Mouse (Mus musculus) right cerebral cortex, postnatal 4 days (tissue): ENCODE measurements around the gene Gm4969.
"Not testable (repeated sequence)": the region's sequence is repeated elsewhere in the genome, so short reads cannot be mapped to it uniquely, and the experiment has no call there.

Experiments
- DNase-seq: peaks from one replicate; pipeline ENCODE4 v3.0.0-alpha.2; 2022

Gene Gm4969

DNA sequence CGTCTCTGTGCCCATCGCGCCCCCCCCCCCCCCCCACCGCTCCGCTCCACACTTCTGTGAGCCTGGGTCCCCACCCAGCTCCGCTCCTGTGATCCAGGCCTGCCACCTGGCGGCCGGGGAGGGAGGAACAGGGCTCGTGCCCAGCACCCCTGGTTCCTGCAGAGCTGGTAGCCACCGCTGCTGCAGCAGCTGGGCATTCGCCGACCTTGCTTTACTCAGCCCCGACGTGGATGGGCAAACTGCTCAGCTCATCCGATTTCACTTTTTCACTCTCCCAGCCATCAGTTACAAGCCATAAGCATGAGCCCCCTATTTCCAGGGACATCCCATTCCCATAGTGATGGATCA lies 25.0 kb downstream of the Gm4969 start:
- peak; percentile 70 for DNase-seq

DNA sequence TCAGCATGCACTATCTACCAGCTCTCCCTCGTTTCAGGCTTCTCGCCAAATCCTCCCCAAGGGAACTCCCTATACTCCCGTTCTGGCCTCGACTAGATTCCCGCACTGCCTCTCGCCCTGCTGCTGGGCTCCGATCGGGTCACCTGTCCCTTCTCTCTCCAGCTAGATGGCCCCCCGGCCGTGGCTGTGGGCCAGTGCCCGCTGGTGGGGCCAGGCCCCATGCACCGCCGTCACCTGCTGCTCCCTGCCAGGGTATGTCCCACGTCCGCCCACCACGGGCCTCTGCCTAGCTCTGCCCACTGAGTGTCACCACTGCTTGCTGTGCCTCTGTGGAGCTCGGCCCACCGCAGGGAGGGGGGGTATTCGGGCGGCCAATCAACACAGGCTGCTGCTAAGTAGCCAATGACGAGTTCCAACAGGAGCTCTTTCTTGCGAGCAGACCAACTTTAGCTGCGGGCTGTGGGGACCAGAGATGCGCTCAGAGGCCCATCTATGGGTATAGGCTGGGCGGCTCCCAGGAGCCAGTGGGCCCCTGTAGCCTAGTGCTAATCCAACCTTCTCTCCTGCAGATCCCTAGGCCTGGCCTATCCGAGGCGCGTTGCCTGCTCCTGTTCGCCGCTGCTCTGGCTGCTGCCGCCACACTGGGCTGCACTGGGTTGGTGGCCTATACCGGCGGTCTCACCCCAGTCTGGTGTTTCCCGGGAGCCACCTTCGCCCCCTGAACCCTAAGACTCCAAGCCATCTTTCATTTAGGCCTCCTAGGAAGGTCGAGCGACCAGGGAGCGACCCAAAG lies 25.6 kb downstream of the Gm4969 start:
- DNase-seq = peak; percentile 53

- DNase-seq = no peak
These were observed 26.3 kb downstream of the Gm4969 start for GRCm38 (mm10) chr7:19091913-19092312.

GRCm38 (mm10) chr7:19088813-19089212 lies 29.4 kb downstream of the Gm4969 start:
- peak; percentile 75 for DNase-seq

- no peak for DNase-seq
These were observed 31.4 kb downstream of the Gm4969 start for GRCm38 (mm10) chr7:19086760-19087159.

DNA sequence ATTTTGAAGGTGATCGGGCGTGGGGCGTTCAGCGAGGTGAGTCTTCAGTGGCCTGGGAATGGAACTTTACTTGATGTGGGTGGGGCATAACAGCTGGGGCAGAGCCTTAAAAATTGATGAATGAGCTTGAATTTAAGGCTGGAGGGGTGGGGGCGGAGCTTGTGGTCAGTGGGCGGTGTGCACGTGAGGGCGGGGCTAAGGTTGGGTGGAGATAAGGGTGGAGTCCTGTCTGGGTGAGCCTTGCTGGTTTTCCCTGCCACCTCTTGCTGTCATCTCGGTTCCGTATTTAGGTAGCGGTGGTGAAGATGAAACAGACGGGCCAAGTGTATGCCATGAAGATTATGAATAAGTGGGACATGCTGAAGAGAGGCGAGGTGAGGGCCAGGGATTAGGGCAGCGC lies 32.1 kb downstream of the Gm4969 start:
- DNase-seq = no peak

GRCm38 (mm10) chr7:19085495-19085894 lies 32.7 kb downstream of the Gm4969 start:
- DNase-seq = no peak

DNA sequence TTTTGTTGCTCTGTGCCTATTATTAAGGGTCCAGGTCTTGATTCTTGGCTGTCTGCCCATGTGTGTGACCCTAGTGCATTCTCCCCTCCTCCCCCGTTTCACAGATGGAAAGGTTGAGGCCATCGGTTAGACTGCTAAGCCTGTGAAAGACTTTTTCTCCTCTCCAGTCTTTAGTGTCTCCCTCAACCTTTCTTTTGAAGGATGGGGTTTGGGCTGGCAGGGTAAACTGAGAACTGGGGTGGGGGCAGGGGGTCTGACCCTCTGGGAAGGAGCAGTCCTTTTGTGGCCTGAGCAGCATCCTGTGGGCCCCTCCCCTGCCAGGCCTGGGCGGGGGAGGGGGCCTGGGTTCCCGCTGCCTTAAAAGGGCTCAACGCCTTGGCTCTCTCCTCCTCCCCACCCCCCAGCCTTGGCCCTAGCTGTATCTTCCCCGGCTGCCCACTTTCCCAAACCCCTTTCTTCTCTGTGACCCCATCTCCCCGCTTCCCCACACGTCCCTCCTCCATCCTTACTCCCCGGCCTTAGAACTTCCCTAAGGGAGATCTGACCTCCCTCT lies 33.2 kb downstream of the Gm4969 start:
- DNase-seq = no peak

GRCm38 (mm10) chr7:19084277-19084771 lies 33.8 kb downstream of the Gm4969 start:
- no peak for DNase-seq

DNA sequence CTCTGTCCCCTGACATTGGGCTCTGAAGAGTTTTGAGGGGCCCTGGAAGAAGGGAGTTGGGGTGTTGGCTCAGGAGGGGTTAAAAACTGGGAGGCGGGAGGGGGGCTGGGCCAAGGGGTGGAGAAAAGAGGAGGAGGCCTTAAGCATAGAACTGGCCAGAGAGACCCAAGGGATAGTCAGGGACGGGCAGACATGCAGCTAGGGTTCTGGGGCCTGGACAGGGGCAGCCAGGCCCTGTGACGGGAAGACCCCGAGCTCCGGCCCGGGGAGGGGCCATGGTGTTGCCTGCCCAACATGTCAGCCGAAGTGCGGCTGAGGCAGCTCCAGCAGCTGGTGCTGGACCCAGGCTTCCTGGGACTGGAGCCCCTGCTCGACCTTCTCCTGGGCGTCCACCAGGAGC lies 34.5 kb downstream of the Gm4969 start, which contains the start of gene Dmpk:
Dmpk (plus strand) TSS at position 149 of the 400 bp plus-strand sequence.
- DNase-seq = no peak

GRCm38 (mm10) chr7:19083096-19083495 lies 35.1 kb downstream of the Gm4969 start:
- DNase-seq = no peak

DNA sequence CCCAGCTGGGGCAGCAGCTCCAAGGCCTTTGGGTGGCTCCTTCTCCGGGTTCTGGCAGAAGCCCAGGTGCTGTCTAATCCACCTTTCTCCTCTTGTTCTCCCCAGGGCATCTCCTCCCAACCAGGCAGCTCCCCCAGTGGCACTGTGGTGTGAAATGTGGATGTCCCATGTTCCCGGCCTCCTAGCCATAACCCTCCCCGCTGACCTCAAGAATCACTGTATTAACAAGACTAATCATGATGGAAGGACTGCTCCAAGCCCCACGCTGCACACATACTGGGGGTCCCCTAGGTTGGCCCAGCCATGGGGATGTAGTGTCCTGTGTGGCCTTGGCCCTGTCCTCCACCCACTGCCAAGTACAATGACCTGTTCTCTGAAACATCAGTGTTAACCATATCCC lies 36.0 kb downstream of the Gm4969 start:
- DNase-seq = no peak

DNA sequence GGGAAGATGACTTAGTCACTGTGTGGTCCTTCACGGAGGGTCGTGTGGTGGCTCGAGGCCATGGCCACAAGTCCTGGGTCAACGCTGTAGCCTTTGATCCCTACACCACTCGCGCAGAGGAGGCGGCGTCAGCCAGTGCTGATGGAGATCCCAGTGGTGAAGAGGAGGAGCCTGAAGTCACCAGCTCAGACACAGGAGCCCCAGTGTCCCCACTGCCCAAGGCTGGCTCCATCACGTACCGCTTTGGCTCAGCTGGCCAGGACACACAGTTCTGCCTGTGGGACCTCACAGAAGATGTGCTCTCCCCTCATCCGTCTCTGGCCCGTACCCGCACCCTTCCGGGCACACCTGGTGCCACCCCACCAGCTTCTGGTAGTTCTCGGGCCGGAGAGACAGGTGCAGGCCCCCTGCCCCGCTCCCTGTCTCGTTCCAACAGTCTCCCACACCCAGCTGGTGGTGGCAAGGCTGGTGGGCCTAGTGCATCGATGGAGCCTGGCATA lies 37.7 kb downstream of the Gm4969 start:
- no peak for DNase-seq

DNA sequence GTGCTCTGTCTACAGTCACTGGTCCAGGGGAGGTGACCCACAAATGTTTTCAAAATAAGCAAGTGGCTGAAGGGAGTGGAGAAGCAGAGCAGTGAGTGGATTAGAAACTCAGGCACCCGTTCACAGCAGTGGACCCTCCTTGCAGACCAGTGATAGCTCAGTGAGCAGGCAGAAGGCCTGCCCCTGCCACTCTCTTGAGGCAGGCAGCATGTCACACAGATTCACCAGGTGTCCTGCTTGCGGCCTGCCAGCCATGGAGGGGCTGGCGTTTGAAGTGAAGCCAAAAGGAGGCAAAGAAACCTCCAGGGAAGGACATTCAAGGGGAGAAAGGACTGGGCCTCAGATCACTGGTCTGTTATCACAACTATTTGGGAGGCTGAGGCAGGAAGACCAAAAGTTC lies 39.4 kb downstream of the Gm4969 start:
- DNase-seq = no peak

DNA sequence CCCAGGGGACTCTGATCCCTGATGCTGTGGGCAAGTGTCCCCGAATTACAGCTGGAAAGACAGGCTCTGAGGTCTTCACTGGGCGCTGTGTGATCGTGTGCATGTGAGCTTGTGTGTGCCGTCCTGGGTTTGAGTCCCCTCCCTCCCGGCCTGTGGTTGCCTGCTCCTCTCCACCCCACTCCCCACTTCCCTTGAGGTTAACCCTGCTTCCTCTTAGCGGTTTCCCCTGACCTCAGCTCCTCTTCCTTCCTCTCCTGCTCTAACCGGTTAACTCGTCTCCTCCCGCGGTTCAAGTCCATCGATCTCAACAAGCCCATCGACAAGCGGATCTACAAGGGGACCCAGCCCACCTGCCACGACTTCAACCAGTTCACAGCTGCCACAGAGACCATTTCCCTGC lies 40.4 kb downstream of the Gm4969 start:
- no peak for DNase-seq

- no peak for DNase-seq
These were observed 41.6 kb downstream of the Gm4969 start for GRCm38 (mm10) chr7:19076586-19076991.

GRCm38 (mm10) chr7:19075723-19076585 lies 42.2 kb downstream of the Gm4969 start, which contains the start of gene Dmwd:
Gene Dmwd, plus strand, starts transcription at chr7:19076227.
- DNase-seq = peak; percentile 93

DNA sequence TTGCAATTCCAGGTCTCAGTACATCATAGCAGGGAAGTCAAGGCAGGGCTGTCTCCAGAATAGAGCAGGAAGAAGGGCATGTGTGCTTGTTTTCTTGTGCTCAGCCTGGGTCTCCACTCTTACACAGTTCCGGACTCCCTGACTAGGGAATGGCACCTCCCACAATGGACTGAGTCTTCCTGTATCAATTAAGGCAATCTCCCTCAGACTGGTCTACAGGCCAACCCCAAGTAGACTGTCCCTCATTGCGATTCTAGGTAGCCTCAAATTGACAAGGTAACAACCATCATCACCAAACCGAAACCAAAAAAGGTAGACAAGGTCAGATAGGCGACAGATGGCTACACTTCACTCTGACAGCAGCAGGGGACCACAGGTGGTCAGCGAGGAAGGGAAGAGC lies 42.9 kb downstream of the Gm4969 start:
- DNase-seq = no peak

DNA sequence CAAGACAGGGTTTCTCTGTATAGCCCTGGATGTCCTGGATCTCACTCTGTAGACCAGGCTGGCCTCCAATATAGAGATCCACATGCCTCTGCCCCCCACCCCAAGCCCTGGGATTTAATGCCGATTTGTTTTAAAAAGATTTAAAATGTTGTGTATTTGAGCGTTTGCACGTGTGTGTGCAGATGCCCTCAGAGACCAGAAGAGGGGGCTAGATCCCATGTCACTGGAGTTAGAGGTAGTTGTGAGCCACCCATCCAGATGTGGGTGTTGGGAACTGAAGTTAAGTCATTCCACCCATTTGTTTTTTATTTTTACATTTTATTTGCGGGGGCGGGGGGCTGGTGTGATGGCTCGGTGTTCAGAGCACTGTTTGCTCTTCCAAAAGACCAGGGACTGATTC lies 43.7 kb downstream of the Gm4969 start:
- no peak for DNase-seq

- no peak for DNase-seq
These were observed 44.7 kb downstream of the Gm4969 start for GRCm38 (mm10) chr7:19073504-19073903.

DNA sequence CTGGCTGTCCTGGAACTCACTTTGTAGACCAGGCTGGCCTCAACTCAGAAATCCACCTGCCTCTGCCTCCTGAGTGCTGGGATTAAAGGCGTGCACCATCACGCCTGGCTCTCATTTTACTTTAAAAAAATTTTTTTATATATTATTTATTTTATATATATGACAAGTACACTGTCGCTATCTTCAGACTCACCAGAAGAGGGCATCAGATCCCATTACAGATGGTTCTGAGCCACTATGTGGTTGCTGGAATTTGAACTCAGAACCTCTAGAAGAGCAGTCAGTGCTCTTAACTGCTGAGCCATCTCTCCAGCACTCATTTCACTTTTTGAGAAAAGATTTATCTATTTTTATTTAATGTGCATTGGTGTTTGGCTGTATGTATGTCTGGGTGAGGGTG lies 47.1 kb downstream of the Gm4969 start:
- not testable (repeated sequence) for DNase-seq

DNA sequence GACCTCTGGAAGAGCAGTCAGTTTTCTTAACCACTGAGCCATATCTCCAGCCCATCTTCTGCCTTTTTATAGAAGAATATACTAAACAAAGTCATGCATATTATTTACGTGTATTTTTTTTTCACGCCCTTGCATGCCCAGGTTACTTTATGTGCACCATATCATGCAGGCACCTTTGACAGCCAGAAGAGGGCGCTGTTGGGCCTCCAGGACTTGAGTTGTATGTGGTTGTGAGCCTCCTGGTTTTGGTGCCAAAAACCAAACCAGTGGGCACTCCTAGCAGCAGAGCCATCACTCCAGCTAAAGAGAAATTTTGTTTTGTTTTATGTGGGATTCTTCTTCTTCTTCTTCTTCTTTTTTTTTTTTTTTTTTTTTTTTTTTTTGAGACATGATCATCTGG lies 48.7 kb downstream of the Gm4969 start:
- no peak for DNase-seq

DNA sequence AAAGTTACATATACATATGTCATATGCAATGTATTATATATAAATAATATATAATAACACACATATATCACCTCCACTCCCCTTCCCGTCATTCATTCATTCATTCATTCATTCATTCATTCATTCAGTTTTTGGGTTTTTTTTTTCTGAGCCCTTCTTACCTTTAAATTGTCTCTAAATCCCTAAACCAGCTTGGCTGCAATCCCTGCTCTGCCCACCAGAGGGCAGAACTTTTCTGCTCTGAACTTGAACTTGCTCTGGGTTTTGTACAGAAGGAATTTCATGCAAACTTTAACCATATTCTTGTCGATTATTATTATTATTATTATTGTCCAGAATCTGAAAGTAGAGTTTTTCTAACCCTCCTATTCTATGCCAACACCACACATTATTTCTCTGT lies 49.5 kb downstream of the Gm4969 start:
- peak; percentile 78 for DNase-seq
